Mouse (Mus musculus) embryonic fibroblast, embryonic 13.5 days (primary cell): ENCODE data around the gene Aloxe3. TPM values are rescaled to one million over a fixed set of nuclear protein-coding genes. Genes with fewer than 3 reads are reported as not detected.

Experiments
- H3K27ac ChIP-seq: 2 replicates; pipeline ENCODE4 v1.5.1; 2012; ENCODE audit warnings: low read length, control low read depth, inconsistent platforms; ENCODE audit not compliant: insufficient read depth
- H3K4me1 ChIP-seq: 2 replicates; pipeline ENCODE4 v1.6.1; 2011; ENCODE audit warnings: low read length; ENCODE audit not compliant: control insufficient read depth, insufficient read depth
- H3K4me3 ChIP-seq: 2 replicates; pipeline ENCODE4 v1.5.1; 2011; ENCODE audit warnings: mild to moderate bottlenecking, control low read depth, low read length; ENCODE audit not compliant: insufficient read depth
- CTCF ChIP-seq: IDR thresholded peaks from 2 replicates; pipeline ENCODE4 v1.5.1; 2011; ENCODE audit warnings: mild to moderate bottlenecking, control low read depth, low read length, moderate library complexity, borderline replicate concordance; ENCODE audit not compliant: insufficient read depth
- POLR2A ChIP-seq: IDR thresholded peaks from 2 replicates; pipeline ENCODE4 v1.6.1; 2011; ENCODE audit warnings: low read depth, mild to moderate bottlenecking, control low read depth, low read length, moderate library complexity
- polyA plus RNA-seq: library from polyadenylated mRNA; stranded (reverse); fragments of >200 nt; gene quantifications from 2 replicates; pipeline ENCODE4 v1.2.4, GENCODE M21; 2011; ENCODE audit warnings: low read depth; ENCODE audit not compliant: missing spikeins, insufficient read length

The Aloxe3 gene
- polyA plus RNA-seq, 1 experiment = not detected

DNA sequence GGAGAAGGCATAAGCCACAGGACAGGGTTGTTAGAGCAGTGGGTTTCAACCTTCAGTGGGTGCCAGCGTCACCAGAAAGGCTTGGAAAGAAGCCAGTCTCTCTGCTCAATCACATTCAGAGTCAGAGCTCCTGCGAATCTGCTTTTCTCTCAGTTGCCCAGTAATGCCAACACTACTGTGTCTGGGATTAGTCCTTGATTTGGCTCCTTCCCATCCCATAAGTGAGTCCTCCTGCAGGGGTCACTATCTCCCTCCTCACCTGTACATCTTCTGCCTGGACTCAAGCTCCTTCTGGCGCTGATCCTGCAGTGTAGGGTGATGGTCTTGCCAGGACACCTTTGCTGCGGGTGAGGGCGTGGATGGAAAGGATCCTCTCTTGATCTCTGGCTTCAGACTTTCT is 71.1 kb downstream of the Aloxe3 start:
- Histone ChIP-seq H3K4me3 (no peak overlapping the region), H3K4me1 (no peaks in the 10 kb centered on the region), H3K27ac (no peak overlapping the region)
- no peak for TF ChIP-seq CTCF
- no peak for TF ChIP-seq POLR2A

DNA sequence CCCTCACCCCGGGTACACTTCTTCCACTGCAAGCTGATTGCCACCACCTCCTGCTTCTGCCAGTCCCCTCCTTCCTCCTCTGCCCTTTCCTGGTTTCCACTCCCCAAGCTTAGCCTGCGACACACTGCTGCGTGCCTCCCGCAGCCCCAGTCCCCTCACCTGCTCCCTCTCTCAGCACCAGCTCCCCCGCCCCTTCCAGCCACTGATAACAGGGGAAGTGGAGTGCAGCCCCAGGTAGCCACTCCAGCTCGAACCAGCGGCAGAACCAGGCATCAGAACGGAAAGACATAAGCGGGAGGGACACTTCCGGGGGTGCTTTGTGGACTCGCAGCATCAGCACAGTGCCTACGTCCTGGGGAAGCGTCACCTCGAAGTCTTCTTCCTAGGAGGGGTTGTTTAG is 71.5 kb downstream of the Aloxe3 start:
- no peaks in the 10 kb centered on the region for H3K4me1 ChIP-seq
- H3K27ac ChIP-seq = no peak overlapping the region
- no peak overlapping the region for H3K4me3 ChIP-seq
- TF ChIP-seq POLR2A (no peak), CTCF (no peak)

- Histone ChIP-seq H3K4me1 (no peaks in the 10 kb centered on the region), H3K4me3 (no peak within 1 kb of the TSS), H3K27ac (no peak within 1 kb of the TSS)
- no peak for TF ChIP-seq POLR2A
Observed at GRCm38 (mm10) chr11:69197743-69198142, 72.0 kb downstream of the Aloxe3 start, which contains the start of gene Alox8. Gene Alox8, minus strand, starts transcription at chr11:69197843.

Other genes with a start within 250 kb of the Aloxe3 start
- gene Rnf222, start 237.3 kb upstream of the Aloxe3 start, polyA plus RNA-seq = not detected in 2 replicates
- gene Rpl26, start 224.3 kb upstream of the Aloxe3 start, polyA plus RNA-seq = 3,230 and 3,899 TPM in 2 replicates
- not detected in 2 replicates for gene Odf4, start 198.8 kb upstream of the Aloxe3 start, polyA plus RNA-seq
- 0.55 and 1.4 TPM in 2 replicates for gene Arhgef15, start 168.4 kb upstream of the Aloxe3 start, polyA plus RNA-seq
- gene Slc25a35, start 157.8 kb upstream of the Aloxe3 start, polyA plus RNA-seq = 4.9 and 5.7 TPM in 2 replicates
- gene Rangrf, start 150.7 kb upstream of the Aloxe3 start, polyA plus RNA-seq = 35.4 and 38.2 TPM in 2 replicates
- gene Pfas, start 117.4 kb upstream of the Aloxe3 start, polyA plus RNA-seq = 16.6 and 22.7 TPM in 2 replicates
- 43.2 and 44.2 TPM in 2 replicates for gene Ctc1, start 110.0 kb upstream of the Aloxe3 start, polyA plus RNA-seq
- 31.5 and 44.0 TPM in 2 replicates for gene Aurkb, start 80.2 kb upstream of the Aloxe3 start, polyA plus RNA-seq
- 9.7 and 11.2 TPM in 2 replicates for gene Borcs6, start 66.2 kb upstream of the Aloxe3 start, polyA plus RNA-seq
- 14.0 and 17.6 TPM in 2 replicates for gene Tmem107, start 55.1 kb upstream of the Aloxe3 start, polyA plus RNA-seq
- gene Vamp2, start 37.4 kb upstream of the Aloxe3 start, polyA plus RNA-seq = 51.1 and 58.3 TPM in 2 replicates
- 23.1 and 30.9 TPM in 2 replicates for gene Per1, start 30.7 kb upstream of the Aloxe3 start, polyA plus RNA-seq
- gene Hes7, start 5.5 kb upstream of the Aloxe3 start, polyA plus RNA-seq = not detected in 2 replicates
- gene 9130213A22Rik, start 3.3 kb upstream of the Aloxe3 start, polyA plus RNA-seq = 0.88 and 1.1 TPM in 2 replicates
- gene Alox12b, start 31.1 kb downstream of the Aloxe3 start, polyA plus RNA-seq = not detected in 2 replicates
- not detected in 2 replicates for gene Alox8, start 71.9 kb downstream of the Aloxe3 start, polyA plus RNA-seq
- 0.12 TPM in 1 of 2 replicates, not detected in the other for gene Gucy2e, start 111.1 kb downstream of the Aloxe3 start, polyA plus RNA-seq
- 13.5 and 17.6 TPM in 2 replicates for gene Cntrob, start 197.9 kb downstream of the Aloxe3 start, polyA plus RNA-seq
- 92.9 and 121 TPM in 2 replicates for gene Trappc1, start 198.1 kb downstream of the Aloxe3 start, polyA plus RNA-seq
- 2.1 and 2.9 TPM in 2 replicates for gene Kcnab3, start 200.4 kb downstream of the Aloxe3 start, polyA plus RNA-seq
- 1.7 and 4.4 TPM in 2 replicates for gene Rnf227, start 214.6 kb downstream of the Aloxe3 start, polyA plus RNA-seq
- gene Chd3, start 243.5 kb downstream of the Aloxe3 start, polyA plus RNA-seq = 175 and 199 TPM in 2 replicates